ENCODE assay signal across 8 mouse cellular contexts in genomic region chr17:46645561-46646321, GRCm38 (mm10). TPM values are rescaled to one million over a fixed set of nuclear protein-coding genes. Genes with fewer than 3 reads are reported as not detected.
A peak's percentile ranks its signal among the peaks of the same experiment; 100 is the strongest.
DNase-seq lines count a peak whose midpoint lies in the region; ATAC-seq lines count a peak whose summit lies in the region.

Gene Klc4, minus strand, starts transcription at chr17:46646022.
Gene Mrpl2, plus strand, starts transcription at chr17:46646229.

- peak within 1 kb of the TSS; percentile 91 for H3K4me2 ChIP-seq in intestine, embryonic 14.5 days (ENCODE audit: low read length)

- DNase-seq in adrenal gland, adult 18-20 months (ENCODE audit: low spot score in 2 of 2) = peak; percentile 99
- DNase-seq in embryo, embryonic 11 days = peak; percentile 97
- peak; percentile 98 for DNase-seq in gastrocnemius, postnatal 25 days
- peak; percentile 100 for DNase-seq in intestine, embryonic 14.5 days (ENCODE audit: low spot score)
- DNase-seq in left cerebral cortex, postnatal 14 days (ENCODE audit: low spot score in 2 of 2) = peak; percentile 99 to 100
- DNase-seq in mesoderm, embryonic 11.5 days (ENCODE audit: low read depth, low spot score) = peak; percentile 99
- DNase-seq in right cerebral cortex, postnatal 36 days (ENCODE audit: low spot score in 2 of 2) = peak; percentile 98 to 99
- DNase-seq in yolk sac, embryonic 10.5 days (ENCODE audit: low spot score) = peak; percentile 99

- H3K27ac ChIP-seq in intestine, embryonic 14.5 days (ENCODE audit: low read depth) = peak within 1 kb of the TSS; percentile 77

- no peaks in the 10 kb centered on the region for H3K27me3 ChIP-seq in intestine, embryonic 14.5 days (replicated peaks; ENCODE audit: control insufficient read depth, insufficient read depth, low read length)

- peak within 1 kb of the TSS; percentile 95 for H3K4me3 ChIP-seq in intestine, embryonic 14.5 days (ENCODE audit: low read depth, low read length)

- ATAC-seq in intestine, embryonic 14.5 days (replicated peaks; ENCODE audit: low FRiP score, low TSS enrichment, low read depth) = peak; percentile 76

- peak within 1 kb of the TSS; percentile 80 for H3K9ac ChIP-seq in intestine, embryonic 14.5 days (ENCODE audit: low read length)

- peaks cover 29% of the 10 kb centered on the region for H3K36me3 ChIP-seq in intestine, embryonic 14.5 days (ENCODE audit: control insufficient read depth, insufficient read depth, low read length)

- under 1% methylated on average over 53 of the region's 53 CpGs for WGBS in intestine, embryonic 14.5 days

- no peaks in the 10 kb centered on the region for H3K9me3 ChIP-seq in intestine, embryonic 14.5 days (ENCODE audit: control insufficient read depth, low read length)

- peaks cover 21% of the 10 kb centered on the region for H3K4me1 ChIP-seq in intestine, embryonic 14.5 days (replicated peaks; ENCODE audit: control insufficient read depth, insufficient read depth, low read length)

- intact Hi-C loops in left cerebral cortex, postnatal 14 days (cut with DNase I) = loop anchor here (5.0 kb wide), 1 partner anchor 98 kb away; the partner anchor contains the start of gene Cul9

RNA-seq across cellular contexts. Expression of gene Klc4, which starts in this region (rescaled TPM):
- 10 to 100 TPM; 35.8 to 47.6 TPM for total RNA-seq in adrenal gland, adult 18-20 months (2021)
- total RNA-seq in gastrocnemius, postnatal 25 days (2021) = 10 to 100 TPM; 12.7 to 15.0 TPM
- polyA plus RNA-seq in intestine, embryonic 14.5 days (2014; fragmentation: Nextera tagmentation; extraction: Ambion mirVana) = 42.1 and 45.7 TPM in 2 replicates
- total RNA-seq in left cerebral cortex, postnatal 14 days (2021) = 10 to 100 TPM; 15.8 to 16.5 TPM

RNA-seq across cellular contexts. Expression of gene Mrpl2, which starts in this region (rescaled TPM):
- total RNA-seq in adrenal gland, adult 18-20 months (2021) = 10 to 100 TPM; 97.8 to 99.8 TPM
- 100 to 1,000 TPM in 1 of 2 experiments, 10 to 100 TPM in 1; 99.2 to 110 TPM for total RNA-seq in gastrocnemius, postnatal 25 days (2021)
- 134 and 144 TPM in 2 replicates for polyA plus RNA-seq in intestine, embryonic 14.5 days (2014; fragmentation: Nextera tagmentation; extraction: Ambion mirVana)
- 10 to 100 TPM; 45.6 to 54.2 TPM for total RNA-seq in left cerebral cortex, postnatal 14 days (2021)

Comparison
In these comparisons a context has a peak if more than half of its experiments do, and no peak if none do; other contexts are left out.
1. Peak in every context shown above with its lines: DNase-seq, ATAC-seq, H3K4me3 ChIP-seq and H3K27ac ChIP-seq.